Mouse (Mus musculus) testis, adult 2 months (tissue): ENCODE results near the gene Hormad1. TPM values are rescaled to one million over a fixed set of nuclear protein-coding genes. Genes with fewer than 3 reads are reported as not detected.
A peak's percentile ranks its signal among the peaks of the same experiment; 100 is the strongest.

Experiments
- H3K27ac ChIP-seq: fragments of 200-500 bp; 2 replicates; pipeline ENCODE4 v1.5.1; 2012; ENCODE audit warnings: low read depth, low read length; ENCODE audit not compliant: control insufficient read depth, insufficient read depth
- H3K27me3 ChIP-seq: fragments of 200-500 bp; 2 replicates; pipeline ENCODE4 v1.6.1; 2012; ENCODE audit warnings: mild to moderate bottlenecking, low read length, moderate library complexity; ENCODE audit not compliant: control insufficient read depth, insufficient read depth
- H3K36me3 ChIP-seq: fragments of 200-500 bp; 2 replicates; pipeline ENCODE4 v1.6.1; 2012; ENCODE audit warnings: mild to moderate bottlenecking, low read length; ENCODE audit not compliant: control insufficient read depth, insufficient read depth
- H3K4me1 ChIP-seq: fragments of 200-500 bp; 2 replicates; pipeline ENCODE4 v1.6.1; 2012; ENCODE audit warnings: low read length; ENCODE audit not compliant: control insufficient read depth, insufficient read depth
- H3K4me3 ChIP-seq: fragments of 200-500 bp; 2 replicates; pipeline ENCODE4 v1.5.1; 2012; ENCODE audit warnings: low read depth, mild to moderate bottlenecking, low read length, moderate library complexity, mixed read lengths; ENCODE audit not compliant: control insufficient read depth
- CTCF ChIP-seq: fragments of 200-500 bp; IDR thresholded peaks from 2 replicates; pipeline ENCODE4 v1.5.1; 2012; ENCODE audit warnings: low read depth, mild to moderate bottlenecking, inconsistent platforms, low read length, moderate library complexity; ENCODE audit not compliant: control insufficient read depth, insufficient read depth, insufficient replicate concordance
- POLR2A ChIP-seq: fragments of 200-500 bp; IDR thresholded peaks from 2 replicates; pipeline ENCODE4 v1.6.1; 2012; ENCODE audit warnings: low read depth, mild to moderate bottlenecking, inconsistent platforms, low read length, moderate library complexity; ENCODE audit not compliant: control insufficient read depth
- polyA plus RNA-seq: library from polyadenylated mRNA; depleted of rRNA; stranded (reverse); fragments of >200 nt; gene quantifications from 2 replicates; pipeline ENCODE4 v1.2.3, GENCODE M21; 2012

Gene Hormad1
- polyA plus RNA-seq, 1 experiment, result 29.7 TPM

DNA sequence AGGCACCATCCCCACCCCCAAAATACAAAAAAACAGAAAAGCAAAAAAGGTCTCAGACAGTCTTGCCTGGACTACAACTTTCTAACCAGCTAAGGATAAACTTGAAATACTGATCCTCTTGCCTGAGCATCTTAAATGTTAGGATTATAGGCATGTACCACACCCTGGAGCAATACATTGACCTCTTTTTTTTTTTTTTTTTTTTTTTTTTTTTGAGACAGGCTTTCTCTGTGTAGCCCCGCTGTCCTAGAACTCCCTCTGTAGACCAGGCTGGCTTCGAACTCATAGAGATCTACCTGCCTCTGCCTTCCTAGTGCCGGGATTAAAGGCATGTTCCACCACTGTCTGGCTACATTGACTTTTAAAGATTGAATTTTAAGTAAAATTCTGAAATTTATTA is 1.3 kb downstream of the Hormad1 start:
- no peak overlapping the region for H3K4me3 ChIP-seq
- no peaks in the 10 kb centered on the region for H3K27me3 ChIP-seq
- no peak overlapping the region for H3K27ac ChIP-seq
- H3K4me1 ChIP-seq, result peaks cover 2% of the 10 kb centered on the region; the same call in 1 of the 2 replicates
- TF ChIP-seq POLR2A, result no peak
- TF ChIP-seq CTCF, result no peak
- peaks cover 1% of the 10 kb centered on the region; the same call in 1 of the 2 replicates for H3K36me3 ChIP-seq

DNA sequence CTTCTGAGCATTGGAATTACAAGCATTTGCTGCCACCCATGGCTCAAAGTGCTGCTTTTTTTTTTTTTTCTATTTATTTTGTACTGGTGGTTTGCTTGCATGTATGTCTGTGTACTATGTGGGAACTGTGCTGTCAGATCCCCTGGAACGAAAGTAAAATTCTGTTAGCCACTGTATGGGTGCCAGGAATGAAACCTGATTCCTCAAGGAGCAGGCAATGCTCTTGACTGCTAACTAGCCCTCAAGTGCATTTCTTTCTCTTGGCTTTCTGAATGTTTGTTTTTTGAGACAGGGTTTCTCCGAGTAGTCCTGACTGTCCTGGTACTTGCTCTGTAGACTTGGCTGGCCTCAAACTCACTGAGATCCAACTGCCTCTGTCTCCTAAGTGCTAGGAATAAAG is 2.3 kb downstream of the Hormad1 start:
- Histone ChIP-seq H3K4me3 (no peak overlapping the region), H3K36me3 (peaks cover 1% of the 10 kb centered on the region), H3K27ac (no peak overlapping the region), H3K4me1 (peaks cover 2% of the 10 kb centered on the region; the same call in 1 of the 2 replicates), H3K27me3 (no peaks in the 10 kb centered on the region)
- TF ChIP-seq CTCF (no peak), POLR2A (no peak)

DNA sequence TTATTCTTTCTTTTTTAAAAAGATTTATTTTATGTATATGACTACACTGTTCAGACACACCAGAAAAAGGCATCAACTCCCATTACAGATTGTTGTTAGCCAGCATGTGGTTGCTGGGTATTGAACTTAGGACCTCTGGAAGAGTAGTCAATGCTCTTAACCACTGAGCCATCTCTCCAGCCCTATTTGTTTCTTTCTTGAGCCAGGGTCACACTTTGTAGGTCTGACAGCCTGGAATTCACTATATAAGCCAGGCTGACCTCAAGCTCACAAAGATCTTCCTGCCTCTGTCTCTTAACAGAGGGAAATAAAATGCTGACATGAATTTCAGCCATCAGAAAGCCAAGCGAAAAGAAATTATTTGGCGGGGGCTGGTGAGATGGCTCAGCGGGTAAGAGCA is 10.1 kb downstream of the Hormad1 start:
- H3K27me3 ChIP-seq, result no peaks in the 10 kb centered on the region
- TF ChIP-seq POLR2A (no peak), CTCF (no peak)
- no peaks in the 10 kb centered on the region for H3K4me1 ChIP-seq
- H3K36me3 ChIP-seq, result peaks cover 1% of the 10 kb centered on the region
- H3K4me3 ChIP-seq, result no peak overlapping the region
- no peak overlapping the region for H3K27ac ChIP-seq

DNA sequence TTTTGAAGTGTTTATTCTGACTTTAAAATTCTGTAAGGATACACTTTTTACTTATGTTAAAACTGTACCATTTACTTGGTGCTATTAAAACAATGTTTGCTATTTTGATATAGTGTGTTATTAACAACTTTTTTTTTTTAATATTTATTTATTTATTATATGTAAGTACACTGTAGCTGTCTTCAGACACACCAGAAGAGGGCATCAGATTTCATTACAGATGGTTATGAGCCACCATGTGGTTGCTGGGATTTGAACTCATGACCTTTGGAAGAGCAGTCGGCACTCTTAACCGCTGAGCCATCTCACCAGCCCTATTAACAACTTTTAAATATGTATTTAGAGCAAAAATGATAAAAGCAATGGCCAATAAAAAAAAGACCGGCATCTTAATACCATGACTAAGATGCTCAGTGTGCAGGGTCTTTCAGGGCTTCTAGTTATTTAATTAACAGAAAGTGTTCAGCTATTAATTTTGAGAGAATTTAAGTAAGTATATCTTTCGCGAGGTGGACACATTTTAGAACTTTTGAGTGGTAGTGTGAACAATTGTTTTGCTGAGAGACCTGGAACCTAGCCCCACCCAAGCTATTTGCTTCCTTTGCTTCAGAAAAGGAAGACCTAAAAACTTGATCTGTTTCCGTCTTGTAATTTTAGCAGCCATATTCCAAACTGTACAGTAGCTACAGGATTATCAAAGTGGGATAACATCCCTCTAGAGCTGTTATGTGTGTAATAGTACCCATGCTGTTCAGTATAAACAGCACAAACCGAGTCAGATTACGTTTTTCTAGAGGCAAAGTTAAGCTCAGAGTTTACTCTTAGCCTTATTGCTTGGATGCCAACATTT is 28.5 kb downstream of the Hormad1 start:
- Histone ChIP-seq H3K27me3 (no peaks in the 10 kb centered on the region), H3K27ac (no peak overlapping the region), H3K36me3 (no peaks in the 10 kb centered on the region; the same call in 1 of the 2 replicates), H3K4me1 (no peaks in the 10 kb centered on the region), H3K4me3 (peak overlapping the region; percentile 93; the same call in 1 of the 2 replicates)
- TF ChIP-seq POLR2A, result no peak
- no peak for TF ChIP-seq CTCF

DNA sequence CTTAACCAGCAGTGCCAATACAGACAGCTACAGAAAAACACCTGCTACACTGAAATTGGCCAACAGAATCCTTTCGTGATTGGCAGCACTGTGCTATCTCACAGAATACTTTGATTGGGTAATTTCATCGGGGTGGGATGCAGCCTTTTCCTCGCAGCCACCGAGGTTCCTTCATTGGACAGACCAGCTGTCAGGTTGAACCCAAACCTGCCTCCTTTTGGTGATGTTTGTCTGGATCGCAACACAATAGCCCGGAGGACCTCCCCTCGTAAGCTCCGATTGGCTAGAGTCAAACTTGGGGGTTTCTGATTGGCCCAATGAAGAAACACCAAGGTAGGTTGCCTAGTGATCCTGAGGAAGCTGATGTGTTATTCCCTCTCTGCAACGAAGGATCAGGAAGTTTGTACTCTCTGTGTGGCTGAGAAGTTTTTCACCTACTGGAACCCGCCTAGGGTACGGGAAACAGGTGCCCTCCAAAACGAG is 29.2 kb downstream of the Hormad1 start, which contains the start of gene Golph3l:
Golph3l (plus strand) TSS at position 331 of the 483 bp plus-strand sequence.
- no peaks in the 10 kb centered on the region; the same call in 1 of the 2 replicates for H3K36me3 ChIP-seq
- H3K27ac ChIP-seq, result peak within 1 kb of the TSS; percentile 52
- no peaks in the 10 kb centered on the region for H3K4me1 ChIP-seq
- peak within 1 kb of the TSS; percentile 93 for H3K4me3 ChIP-seq
- no peaks in the 10 kb centered on the region for H3K27me3 ChIP-seq
- TF ChIP-seq CTCF (no peak), POLR2A (peak; percentile 28; the same call in 1 of the 2 replicates)

DNA sequence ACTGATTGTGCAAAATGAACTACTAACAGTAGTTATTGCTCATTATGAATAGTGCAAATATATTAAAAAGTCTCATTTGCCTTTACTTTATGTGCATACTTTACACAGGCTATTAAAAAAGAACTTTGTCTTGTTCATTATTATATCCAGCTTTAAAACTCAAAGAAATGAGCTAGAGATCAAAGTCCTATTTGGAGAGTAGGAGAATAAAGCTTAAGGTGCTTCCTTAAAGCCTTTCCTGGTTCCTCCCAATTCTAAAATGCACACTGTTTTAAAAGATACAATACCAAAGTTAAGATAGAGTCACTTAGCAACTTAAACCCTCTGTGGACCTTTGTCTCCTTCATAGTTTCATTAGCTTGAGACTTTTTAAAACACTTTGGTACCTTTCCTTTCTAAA is 39.3 kb downstream of the Hormad1 start:
- H3K4me1 ChIP-seq, result no peaks in the 10 kb centered on the region
- H3K4me3 ChIP-seq, result no peak overlapping the region
- H3K36me3 ChIP-seq, result no peaks in the 10 kb centered on the region
- H3K27ac ChIP-seq, result no peak overlapping the region
- TF ChIP-seq CTCF (no peak), POLR2A (no peak)
- no peaks in the 10 kb centered on the region for H3K27me3 ChIP-seq

DNA sequence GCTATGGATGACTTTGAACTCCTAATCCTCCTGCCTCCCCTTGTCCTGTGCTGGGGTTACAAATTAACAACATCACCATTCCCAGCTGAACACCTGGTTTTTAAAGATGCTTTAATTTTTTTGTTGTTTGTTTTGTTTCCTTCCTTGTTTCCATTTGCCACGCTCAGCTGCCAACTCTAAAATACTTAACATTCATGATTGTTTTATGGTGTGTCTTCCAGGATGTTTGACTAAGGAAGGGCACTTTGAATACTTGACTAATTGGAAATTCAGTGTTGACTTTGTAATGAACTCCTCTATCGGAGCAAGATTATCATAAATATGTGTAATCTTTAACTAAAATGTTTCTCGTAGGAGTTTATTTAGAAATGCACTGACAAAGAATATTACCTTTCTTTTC is 41.8 kb downstream of the Hormad1 start:
- TF ChIP-seq CTCF (no peak), POLR2A (no peak)
- no peaks in the 10 kb centered on the region for H3K36me3 ChIP-seq
- no peak overlapping the region for H3K27ac ChIP-seq
- no peaks in the 10 kb centered on the region for H3K4me1 ChIP-seq
- H3K27me3 ChIP-seq, result no peaks in the 10 kb centered on the region
- H3K4me3 ChIP-seq, result no peak overlapping the region
